Mouse (Mus musculus) lung, embryonic 16.5 days (tissue): ENCODE measurements around the gene Rgl2. TPM values are rescaled to one million over a fixed set of nuclear protein-coding genes. Genes with fewer than 3 reads are reported as not detected.
A peak's percentile ranks its signal among the peaks of the same experiment; 100 is the strongest.
"Not testable (repeated sequence)": the region's sequence is repeated elsewhere in the genome, so short reads cannot be mapped to it uniquely, and the experiment has no call there.

Source experiments
- ATAC-seq: fragments of 200-750 bp; cut with Nextera tagmentation; 2 replicates; pipeline ENCODE4 v1.8.0; 2017; ENCODE audit warnings: low read depth, mild to moderate bottlenecking, moderate library complexity
- H3K27ac ChIP-seq: fragments of 300-500 bp; sonication (generic); 2 replicates; pipeline ENCODE4 v1.5.1; 2014; ENCODE audit warnings: mild to moderate bottlenecking, control low read depth, low read length
- H3K27me3 ChIP-seq: fragments of 300-500 bp; sonication (generic); 2 replicates; pipeline ENCODE4 v1.6.1; 2014; ENCODE audit warnings: low read depth, low read length, mixed read lengths; ENCODE audit not compliant: control insufficient read depth, insufficient read depth
- H3K36me3 ChIP-seq: fragments of 300-500 bp; sonication (generic); 2 replicates; pipeline ENCODE4 v1.6.1; 2014; ENCODE audit warnings: low read length; ENCODE audit not compliant: control insufficient read depth, insufficient read depth
- H3K4me1 ChIP-seq: fragments of 300-500 bp; sonication (generic); replicated peaks from 2 replicates; pipeline ENCODE4 v1.6.1; 2014; ENCODE audit warnings: low read length, mixed read lengths; ENCODE audit not compliant: control insufficient read depth, insufficient read depth
- H3K4me2 ChIP-seq: fragments of 300-500 bp; sonication (generic); 2 replicates; pipeline ENCODE4 v1.6.1; 2014; ENCODE audit warnings: low read depth, low read length, control low read depth
- H3K4me3 ChIP-seq: fragments of 300-500 bp; sonication (generic); 2 replicates; pipeline ENCODE4 v1.5.1; 2014; ENCODE audit warnings: mild to moderate bottlenecking, low read length, control low read depth
- H3K9ac ChIP-seq: fragments of 300-500 bp; sonication (generic); 2 replicates; pipeline ENCODE4 v1.6.1; 2014; ENCODE audit warnings: low read length, control low read depth
- H3K9me3 ChIP-seq: fragments of 300-500 bp; sonication (generic); 2 replicates; pipeline ENCODE4 v1.6.1; 2016; ENCODE audit warnings: low read length; ENCODE audit not compliant: control insufficient read depth
- WGBS: fragments of 180-500 bp; shearing (Covaris S2); extraction: QIAGEN DNeasy Blood & Tissue Kit; methylation state at CpG from one replicate; pipeline ENCODE4 v1.1.7; 2014; 5-methylcytosine and 5-hydroxymethylcytosine counted together
- polyA plus RNA-seq: library from polyadenylated mRNA; unstranded; fragments of >200 nt; fragmentation: Nextera tagmentation; extraction: Ambion mirVana; gene quantifications from 2 replicates; pipeline ENCODE4 v1.2.1, GENCODE M21; 2015

Gene Rgl2
- polyA plus RNA-seq, 1 experiment from 2014 or later = 49.5 TPM

- H3K4me1 ChIP-seq, H3K4me2 ChIP-seq, H3K27ac ChIP-seq, H3K27me3 ChIP-seq, H3K36me3 ChIP-seq, ATAC-seq, H3K9me3 ChIP-seq, H3K4me3 ChIP-seq, H3K9ac ChIP-seq: not testable (repeated sequence)
- WGBS = 66% methylated on average over 6 of the region's 6 CpGs
Measured at GRCm38 (mm10) chr17:33903911-33904651, 25.3 kb upstream of the Rgl2 start.

GRCm38 (mm10) chr17:33904835-33905234, 24.5 kb upstream of the Rgl2 start, which contains the start of gene Platr17:
Gene Platr17, plus strand, starts transcription at chr17:33905135.
- not testable (repeated sequence) for ATAC-seq, H3K27me3 ChIP-seq, H3K4me3 ChIP-seq, H3K4me1 ChIP-seq, H3K9me3 ChIP-seq, H3K27ac ChIP-seq, H3K9ac ChIP-seq, H3K4me2 ChIP-seq, H3K36me3 ChIP-seq
- WGBS = 36% methylated on average over 3 of the region's 4 CpGs

GRCm38 (mm10) chr17:33908331-33909076, 20.8 kb upstream of the Rgl2 start:
- peak overlapping the region; percentile 99 for H3K4me3 ChIP-seq
- H3K4me2 ChIP-seq = peak overlapping the region; percentile 92
- WGBS = under 1% methylated on average over 42 of the region's 44 CpGs
- H3K9ac ChIP-seq = peak overlapping the region; percentile 73
- H3K27me3 ChIP-seq = no peaks in the 10 kb centered on the region
- H3K36me3 ChIP-seq = peaks cover 19% of the 10 kb centered on the region
- peak overlapping the region; percentile 91 for H3K27ac ChIP-seq
- peaks cover 8% of the 10 kb centered on the region for H3K4me1 ChIP-seq
- peak; percentile 57 for ATAC-seq
- H3K9me3 ChIP-seq = no peaks in the 10 kb centered on the region

GRCm38 (mm10) chr17:33909077-33909868, 20.1 kb upstream of the Rgl2 start, which contains the start of gene Daxx:
Gene Daxx, plus strand, starts transcription at chr17:33909414.
- Histone ChIP-seq H3K27me3 (no peaks in the 10 kb centered on the region), H3K9me3 (no peaks in the 10 kb centered on the region), H3K9ac (peak within 1 kb of the TSS; percentile 95), H3K4me1 (peaks cover 8% of the 10 kb centered on the region), H3K4me2 (peak within 1 kb of the TSS; percentile 92), H3K4me3 (peak within 1 kb of the TSS; percentile 99), H3K27ac (peak within 1 kb of the TSS; percentile 94), H3K36me3 (peaks cover 27% of the 10 kb centered on the region)
- under 1% methylated on average over 68 of the region's 68 CpGs for WGBS
- ATAC-seq = peak; percentile 97

- ATAC-seq = no peak
- Histone ChIP-seq H3K27ac (peak overlapping the region; percentile 94), H3K4me3 (peak overlapping the region; percentile 99), H3K9ac (peak overlapping the region; percentile 95), H3K4me1 (peaks cover 10% of the 10 kb centered on the region), H3K27me3 (no peaks in the 10 kb centered on the region), H3K9me3 (no peaks in the 10 kb centered on the region), H3K36me3 (peaks cover 28% of the 10 kb centered on the region), H3K4me2 (peak overlapping the region; percentile 92)
- WGBS = under 1% methylated on average over 14 of the region's 14 CpGs
Measured at GRCm38 (mm10) chr17:33909869-33910250, 19.5 kb upstream of the Rgl2 start.

- H3K9me3 ChIP-seq = no peaks in the 10 kb centered on the region
- peak overlapping the region; percentile 94 for H3K27ac ChIP-seq
- H3K36me3 ChIP-seq = peaks cover 28% of the 10 kb centered on the region
- H3K9ac ChIP-seq = peak overlapping the region; percentile 95
- H3K4me1 ChIP-seq = peaks cover 16% of the 10 kb centered on the region
- H3K4me2 ChIP-seq = peak overlapping the region; percentile 92
- ATAC-seq = no peak
- peak overlapping the region; percentile 99 for H3K4me3 ChIP-seq
- no peaks in the 10 kb centered on the region for H3K27me3 ChIP-seq
- 46% methylated on average over 11 of the region's 11 CpGs for WGBS
Measured at GRCm38 (mm10) chr17:33910346-33911051, 18.8 kb upstream of the Rgl2 start.

GRCm38 (mm10) chr17:33911052-33911812, 18.1 kb upstream of the Rgl2 start:
- no peak overlapping the region for H3K9ac ChIP-seq
- H3K9me3 ChIP-seq = no peaks in the 10 kb centered on the region
- H3K4me3 ChIP-seq = no peak overlapping the region
- H3K36me3 ChIP-seq = peaks cover 28% of the 10 kb centered on the region
- H3K27ac ChIP-seq = no peak overlapping the region
- no peak for ATAC-seq
- peaks cover 17% of the 10 kb centered on the region for H3K4me1 ChIP-seq
- H3K4me2 ChIP-seq = no peak overlapping the region
- H3K27me3 ChIP-seq = no peaks in the 10 kb centered on the region
- WGBS = 81% methylated on average over 31 of the region's 31 CpGs

GRCm38 (mm10) chr17:33911813-33912414, 17.4 kb upstream of the Rgl2 start:
- Histone ChIP-seq H3K4me2 (no peak overlapping the region), H3K4me3 (no peak overlapping the region), H3K27me3 (no peaks in the 10 kb centered on the region), H3K4me1 (peaks cover 20% of the 10 kb centered on the region), H3K9ac (no peak overlapping the region), H3K9me3 (no peaks in the 10 kb centered on the region), H3K36me3 (peaks cover 28% of the 10 kb centered on the region), H3K27ac (no peak overlapping the region)
- ATAC-seq = no peak
- WGBS = 86% methylated on average over 28 of the region's 28 CpGs
